Mouse (Mus musculus) mature B cell (primary cell): ENCODE data around the gene Tprgl.

Experiments used
- in situ Hi-C: fragments of 300-500 bp; cut with MboI; formaldehyde crosslinking; loops from 2 replicates; pipeline ENCODE4 v1.14.3; 2019

Gene Tprgl

DNA sequence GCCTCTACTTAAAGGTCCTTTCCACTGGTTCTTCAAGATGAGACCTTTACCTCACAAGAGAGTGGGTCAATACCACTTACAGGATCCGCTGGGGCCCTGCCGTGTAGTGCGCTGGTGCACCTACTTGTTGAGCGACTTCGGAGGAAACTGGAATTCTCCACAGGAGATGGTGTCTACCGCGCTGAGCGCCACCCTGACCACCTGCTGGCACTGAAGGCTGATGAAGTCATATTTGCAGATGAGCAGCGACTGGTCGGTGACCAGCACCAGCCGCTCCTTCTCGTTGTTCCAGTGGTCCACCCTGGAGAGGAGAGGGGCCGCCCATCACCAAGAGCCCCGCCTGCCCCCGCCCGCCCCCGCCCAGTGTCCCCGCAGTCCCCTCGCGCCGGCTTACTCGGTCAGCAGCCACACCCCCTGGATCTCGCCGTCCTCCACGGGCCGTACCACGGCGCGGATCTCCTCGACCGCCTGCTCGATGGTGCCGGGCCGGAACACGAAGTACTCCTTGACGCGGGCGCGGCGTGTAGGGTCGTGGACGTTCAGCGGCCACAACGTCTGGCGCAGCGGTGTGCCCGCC, 417 bp downstream of the Tprgl start:
- in situ Hi-C loops = no loop called here

DNA sequence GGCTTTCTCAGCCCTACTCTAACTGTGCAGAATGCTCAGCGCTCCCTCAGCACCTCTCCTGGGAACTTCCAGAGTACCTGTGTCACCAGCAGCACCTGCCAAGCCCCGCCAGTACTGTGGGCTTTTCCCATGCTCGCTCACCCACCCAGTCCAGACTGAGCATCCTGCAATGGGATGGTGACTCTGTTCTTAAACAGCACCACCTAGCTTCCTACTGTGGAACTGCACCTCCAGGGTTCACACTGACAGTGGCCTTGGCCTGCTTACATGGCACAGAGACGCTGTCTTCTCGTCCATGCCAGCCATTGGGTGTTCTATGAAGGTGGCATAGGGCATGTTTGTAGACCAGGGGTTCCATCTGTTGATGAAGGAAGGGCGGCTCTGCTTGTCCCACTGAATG, 1.5 kb downstream of the Tprgl start:
- in situ Hi-C loops = no loop called here

DNA sequence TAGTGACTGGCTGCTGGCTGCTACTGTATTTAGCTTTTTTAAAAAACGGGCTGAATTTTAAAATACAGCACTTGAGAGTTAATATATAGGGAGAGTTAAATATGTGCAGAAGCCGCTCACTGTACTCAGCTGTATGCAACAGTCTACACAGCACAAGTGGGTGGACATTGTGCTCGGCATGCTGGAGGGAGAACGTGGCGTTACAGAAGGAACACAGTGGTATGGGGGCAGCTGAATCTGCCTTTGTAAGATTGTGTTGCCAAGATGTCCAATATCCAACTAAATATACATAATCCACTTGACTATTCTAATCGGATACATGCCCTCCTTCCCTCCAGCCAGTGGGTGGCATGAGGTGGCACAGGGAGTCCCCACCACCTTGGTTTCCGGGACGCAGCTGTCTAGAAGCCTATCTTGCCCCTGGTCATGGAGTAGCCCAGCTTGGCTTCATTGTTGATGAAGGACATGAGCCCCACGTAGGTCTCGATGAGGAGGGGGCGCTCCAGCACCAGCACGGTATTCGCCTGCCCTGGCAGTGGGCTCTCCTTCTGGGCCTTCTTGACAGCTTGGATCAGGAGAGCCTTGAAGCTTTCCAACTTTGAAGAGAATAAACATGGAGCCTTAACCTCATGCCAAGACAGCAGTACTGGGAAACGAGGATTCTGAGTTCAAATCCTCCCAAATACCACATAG, 2.4 kb downstream of the Tprgl start:
- in situ Hi-C loops = no loop called here

DNA sequence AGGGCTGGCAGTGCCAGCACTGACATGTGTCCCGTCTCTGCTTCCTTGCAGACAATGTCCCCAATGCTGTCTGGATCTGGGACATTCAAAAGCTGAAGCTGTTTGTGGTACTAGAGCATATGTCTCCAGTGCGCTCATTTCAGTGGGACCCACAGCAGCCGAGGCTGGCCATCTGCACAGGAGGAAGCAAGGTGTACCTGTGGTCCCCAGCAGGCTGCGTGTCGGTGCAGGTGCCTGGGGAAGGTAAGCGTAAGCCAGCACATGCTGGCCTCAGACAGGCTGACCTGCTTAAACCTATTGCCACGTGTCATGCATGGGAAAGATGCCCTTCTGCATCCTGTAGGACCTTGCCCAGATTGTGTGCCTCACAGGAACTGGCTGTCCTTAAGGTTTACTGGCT, 4.4 kb downstream of the Tprgl start:
- in situ Hi-C loops = no loop called here

DNA sequence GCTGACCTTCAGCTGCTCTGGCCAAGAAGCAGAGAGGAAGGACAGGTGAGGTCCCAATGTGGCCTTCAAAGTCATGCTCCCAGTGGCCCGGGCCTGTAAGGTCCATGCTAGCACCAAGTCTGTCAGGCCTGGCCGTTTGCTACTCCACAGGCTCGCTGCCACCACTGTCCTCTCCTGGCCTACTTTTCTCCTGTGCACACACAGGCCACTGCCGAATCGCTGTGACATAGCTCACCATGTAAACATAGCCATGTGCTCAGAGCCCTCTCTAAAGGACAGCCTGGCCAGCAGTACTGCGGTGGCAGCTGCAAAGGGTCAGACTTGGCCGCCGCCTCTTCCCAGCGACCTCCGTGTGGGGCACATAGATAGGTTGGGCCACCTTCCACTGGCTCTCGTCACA, 6.4 kb downstream of the Tprgl start:
- in situ Hi-C loops = no loop called here

DNA sequence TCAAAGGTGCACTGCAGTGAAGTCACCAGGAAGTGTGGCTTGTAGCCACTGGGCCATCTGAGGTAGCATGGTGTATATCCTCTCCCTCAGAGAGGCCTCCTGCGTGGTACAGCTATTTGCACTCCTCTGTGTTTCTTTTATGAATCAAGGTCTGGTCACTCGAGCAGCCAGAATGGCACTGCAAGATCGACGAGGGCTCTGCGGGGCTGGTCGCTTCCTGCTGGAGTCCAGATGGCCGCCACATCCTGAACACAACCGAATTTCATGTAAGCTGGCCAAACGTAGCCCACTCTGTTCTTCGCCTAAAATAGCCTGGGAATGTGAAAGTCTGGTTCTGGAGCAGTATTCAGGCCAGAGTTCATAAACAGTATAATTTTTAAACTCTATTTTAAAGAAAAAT, 14.1 kb downstream of the Tprgl start:
- in situ Hi-C loops = no loop called here

DNA sequence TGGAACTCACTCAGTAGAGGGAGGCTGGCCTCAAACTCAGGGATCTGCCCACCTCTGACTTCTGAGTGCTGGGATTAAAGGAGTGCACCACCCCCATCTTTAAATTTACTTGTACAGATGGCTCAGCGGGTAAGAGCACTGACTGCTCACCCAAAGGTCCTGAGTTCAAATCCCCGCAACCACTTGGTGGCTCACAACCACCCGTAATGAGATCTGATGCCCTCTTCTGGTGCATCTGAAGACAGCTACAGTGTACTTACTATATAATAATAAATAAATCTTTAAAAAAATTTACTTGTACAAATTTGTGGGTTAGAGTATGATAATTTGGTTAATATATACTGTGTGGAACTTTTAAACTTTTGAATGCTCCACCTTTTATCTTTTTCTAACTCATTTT, 15.8 kb downstream of the Tprgl start:
- in situ Hi-C loops = no loop called here

DNA sequence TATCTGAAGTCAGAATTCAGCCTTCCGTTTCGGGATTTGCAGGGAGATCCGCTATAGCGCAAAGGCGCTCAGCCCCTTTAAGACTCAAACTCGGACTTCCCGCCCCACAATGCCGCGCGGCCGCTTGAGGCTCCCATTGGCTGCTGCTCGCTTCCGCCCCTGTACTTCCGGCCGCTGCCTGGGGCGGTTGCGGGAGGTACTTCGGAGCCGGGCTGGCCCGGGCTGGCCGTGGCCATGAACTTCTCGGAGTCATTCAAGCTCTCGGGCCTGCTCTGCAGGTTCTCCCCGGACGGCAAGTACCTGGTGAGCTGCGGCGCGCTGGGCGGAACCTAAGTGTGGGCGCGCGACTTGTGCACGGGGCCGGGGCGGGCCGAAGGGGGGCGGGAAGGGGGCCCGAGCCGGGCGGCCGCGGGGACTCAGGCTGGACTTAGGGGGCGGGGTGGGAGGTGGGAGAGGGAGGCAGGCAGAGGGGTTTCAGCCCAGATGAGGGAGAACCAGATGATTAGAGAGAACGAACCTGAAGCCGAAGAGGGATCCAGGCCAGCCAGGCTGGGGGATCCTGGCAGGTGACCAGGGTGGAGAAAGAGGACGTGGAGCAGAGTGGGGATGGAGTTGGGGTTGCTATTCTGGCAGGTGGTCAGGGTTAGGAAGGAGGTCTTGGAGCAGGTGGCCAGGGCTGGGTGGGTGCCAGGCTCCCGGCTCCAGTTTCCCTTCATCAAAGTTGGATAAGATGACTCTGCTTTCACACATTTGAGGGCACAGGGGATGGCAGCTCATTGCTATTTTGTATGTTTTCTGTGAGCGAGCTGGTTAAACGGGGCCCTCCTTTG, 18.0 kb downstream of the Tprgl start, which contains the start of gene Wrap73:
Gene Wrap73, plus strand, starts transcription at position 162 of the 830 bp plus-strand sequence.
- in situ Hi-C loops = no loop called here

DNA sequence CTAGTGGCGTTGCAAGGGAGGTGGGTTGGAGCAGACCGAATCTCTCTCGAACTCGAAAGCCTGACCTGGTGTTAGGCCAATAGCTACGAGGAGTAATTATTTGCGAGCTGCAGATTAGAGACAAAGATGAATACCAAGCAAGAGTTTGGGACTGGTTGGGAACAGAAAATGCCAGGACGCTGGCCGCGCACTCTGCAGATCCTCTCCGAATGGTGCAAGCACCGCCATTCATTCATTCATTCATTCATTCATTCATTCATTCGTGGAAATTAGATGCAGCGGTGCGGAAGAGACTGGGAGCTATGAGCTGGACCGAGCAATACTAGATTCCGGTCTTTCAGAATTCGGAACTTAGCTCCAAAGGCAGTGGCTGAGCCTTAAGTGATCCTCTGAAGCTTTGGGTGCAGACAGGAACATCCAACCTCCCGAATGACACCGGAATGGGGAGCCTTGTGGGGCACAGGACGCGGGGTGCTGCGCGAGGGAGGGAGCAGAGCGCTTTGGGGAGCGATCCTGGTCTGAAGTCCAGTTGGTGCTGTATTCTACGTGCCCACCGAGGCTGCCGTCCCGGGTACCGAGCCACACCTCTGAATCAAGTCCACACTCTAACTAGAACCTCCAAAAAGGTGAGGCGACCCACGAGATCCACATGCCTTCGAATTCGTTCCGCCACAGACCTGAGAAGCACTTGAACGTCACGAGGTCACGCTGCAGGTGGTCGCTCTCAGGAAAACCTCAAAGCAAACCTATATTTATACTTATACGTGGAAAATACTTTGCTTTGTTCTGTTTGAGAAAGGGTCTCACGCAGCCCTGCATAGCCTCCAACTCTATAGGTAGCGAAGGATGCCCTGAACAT, 19.2 kb downstream of the Tprgl start:
- in situ Hi-C loops = no loop called here

DNA sequence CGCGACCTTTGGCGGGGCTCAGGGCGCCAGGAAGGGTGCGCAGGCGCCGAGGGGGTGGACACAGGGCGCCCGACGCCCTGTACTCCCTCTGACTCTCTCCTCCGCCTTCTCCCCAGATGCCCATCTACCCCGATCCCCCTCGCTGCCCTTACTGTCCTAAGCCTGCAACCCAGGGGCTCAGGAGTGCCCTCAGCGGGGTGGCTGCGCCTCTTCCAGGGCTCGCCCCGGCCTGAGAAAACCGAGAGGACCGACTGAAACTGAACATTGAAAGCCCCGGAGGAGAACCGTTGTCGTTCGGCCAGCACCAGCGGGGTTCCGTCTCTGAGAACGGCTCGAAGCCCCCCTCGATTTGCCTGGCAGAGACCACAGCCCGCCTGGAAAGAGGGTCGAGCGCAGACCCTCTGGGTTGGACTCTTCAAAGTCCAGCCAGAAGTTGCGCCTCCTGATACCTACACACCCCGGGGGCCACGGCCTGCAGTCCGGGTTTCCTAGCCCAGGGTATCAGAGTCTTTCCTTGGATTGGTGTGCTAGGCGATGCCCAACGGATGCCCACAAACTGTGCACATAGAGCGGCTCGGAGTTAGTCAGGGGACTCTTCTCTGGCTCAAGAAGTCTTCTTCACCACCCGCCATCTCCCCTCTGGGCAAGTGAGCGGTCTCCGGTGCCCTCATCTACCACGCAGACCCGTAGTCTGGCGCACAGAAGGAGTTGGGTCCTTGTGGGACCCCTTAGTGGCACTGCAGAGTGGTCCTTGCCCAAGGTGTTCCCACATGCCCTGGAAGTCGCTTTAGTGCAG, 20.1 kb downstream of the Tprgl start:
- in situ Hi-C loops = no loop called here

DNA sequence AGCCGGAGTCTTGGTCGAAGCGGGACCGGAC, 20.5 kb downstream of the Tprgl start, which contains the start of gene Trp73:
Gene Trp73, minus strand, starts transcription at position 27 of the 31 bp plus-strand sequence.
- in situ Hi-C loops = no loop called here

DNA sequence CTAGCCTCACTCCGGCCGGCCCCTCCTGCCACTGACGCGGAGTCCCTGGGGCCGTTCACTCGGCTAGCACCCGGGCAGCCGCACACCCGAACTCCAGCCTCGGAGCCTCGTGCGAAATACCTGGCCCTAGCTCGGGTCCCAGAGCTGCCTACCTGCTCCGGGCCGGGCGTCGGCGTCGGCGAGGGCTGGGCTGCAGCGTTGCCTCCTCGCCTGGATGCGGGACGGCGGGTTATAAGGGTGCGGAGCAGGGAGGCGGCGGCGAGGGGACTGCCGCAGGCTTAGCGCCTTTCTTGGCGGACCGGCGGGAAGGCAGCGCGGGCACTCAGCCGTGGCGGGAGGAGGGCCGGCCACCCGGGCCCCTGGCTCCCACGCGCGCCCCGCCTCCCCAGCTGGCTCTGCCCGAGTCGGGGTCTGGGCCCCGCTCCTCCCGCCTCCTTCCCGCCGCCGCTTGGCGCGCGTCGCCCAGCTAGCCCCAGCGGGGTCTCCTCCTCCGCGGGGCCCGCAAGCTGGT, 20.7 kb downstream of the Tprgl start:
- in situ Hi-C loops = no loop called here

DNA sequence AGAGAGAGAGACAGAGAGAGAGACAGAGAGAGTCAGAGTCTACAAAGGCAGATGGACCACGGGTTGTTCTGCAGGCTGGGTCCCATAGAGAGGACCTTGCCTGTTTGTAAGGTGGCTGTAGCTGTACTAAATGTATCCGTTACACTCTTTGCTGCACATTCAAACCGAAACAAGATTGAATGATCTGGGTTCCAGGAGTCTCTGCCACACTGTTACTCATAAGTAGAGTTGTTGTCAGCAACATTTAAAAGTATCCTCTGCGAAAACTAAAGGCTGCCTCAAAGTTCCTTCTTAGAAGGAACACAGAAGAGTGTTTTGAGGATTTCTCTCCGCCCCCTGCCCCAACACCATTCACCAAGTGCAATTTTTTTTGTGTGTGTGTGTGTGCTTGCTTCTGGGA, 23.3 kb downstream of the Tprgl start:
- in situ Hi-C loops = no loop called here

DNA sequence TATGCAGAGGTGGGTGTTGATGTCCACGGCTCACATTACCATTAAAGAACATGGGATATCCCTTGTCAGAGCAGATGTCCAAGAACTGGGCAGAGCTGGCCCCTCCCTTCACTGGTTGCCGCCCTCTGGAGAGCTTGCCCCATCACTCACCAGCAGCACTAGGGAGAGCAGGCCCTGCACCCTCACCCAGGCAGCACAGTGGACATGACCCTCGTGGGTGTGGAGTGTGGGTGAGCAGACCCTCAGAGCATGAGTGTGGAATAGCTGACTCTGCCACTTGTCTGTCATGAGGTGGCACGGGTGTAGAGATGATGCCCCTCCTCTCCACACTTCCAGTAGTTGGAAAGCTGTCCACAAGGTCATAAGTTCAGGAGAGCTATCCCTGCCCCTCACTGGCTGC, 25.7 kb downstream of the Tprgl start:
- in situ Hi-C loops = no loop called here

DNA sequence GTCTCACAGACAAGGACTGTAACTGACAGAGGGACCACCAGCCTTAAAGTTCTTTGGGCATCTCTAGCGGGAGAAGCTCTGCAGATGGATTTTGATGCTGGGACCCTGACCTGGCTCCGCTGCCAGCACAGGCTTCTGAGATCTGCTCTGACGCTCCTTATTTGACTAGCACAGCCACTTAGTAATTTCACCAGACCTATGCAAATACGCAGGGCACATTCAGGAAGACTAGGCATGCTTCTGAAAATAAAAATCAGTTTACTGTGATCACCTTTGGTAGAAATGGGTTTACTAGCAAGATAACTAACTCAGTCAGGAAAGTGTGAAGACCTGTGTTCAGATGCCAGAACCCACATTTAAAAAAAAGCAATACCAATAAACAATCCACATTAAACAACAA, 28.6 kb downstream of the Tprgl start:
- in situ Hi-C loops = no loop called here

DNA sequence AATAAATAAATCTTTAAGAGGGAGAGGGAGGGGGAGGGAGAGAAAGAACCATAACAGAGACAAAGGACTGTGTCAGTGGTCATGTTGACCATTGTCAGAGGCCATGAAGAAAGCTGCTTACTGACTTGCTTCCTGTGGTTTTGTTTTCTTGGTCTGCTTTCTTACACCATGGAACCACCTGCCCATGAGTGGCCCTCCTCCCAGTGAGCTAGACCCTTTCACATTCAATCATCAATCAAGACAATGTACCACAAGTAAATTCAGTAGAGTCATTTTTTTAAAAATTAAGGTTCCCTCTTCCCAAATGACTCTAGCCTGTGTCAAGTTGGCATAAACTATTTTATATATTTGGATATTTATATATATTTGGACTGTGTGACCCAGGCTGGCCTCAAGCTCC, 30.5 kb downstream of the Tprgl start:
- in situ Hi-C loops = no loop called here

DNA sequence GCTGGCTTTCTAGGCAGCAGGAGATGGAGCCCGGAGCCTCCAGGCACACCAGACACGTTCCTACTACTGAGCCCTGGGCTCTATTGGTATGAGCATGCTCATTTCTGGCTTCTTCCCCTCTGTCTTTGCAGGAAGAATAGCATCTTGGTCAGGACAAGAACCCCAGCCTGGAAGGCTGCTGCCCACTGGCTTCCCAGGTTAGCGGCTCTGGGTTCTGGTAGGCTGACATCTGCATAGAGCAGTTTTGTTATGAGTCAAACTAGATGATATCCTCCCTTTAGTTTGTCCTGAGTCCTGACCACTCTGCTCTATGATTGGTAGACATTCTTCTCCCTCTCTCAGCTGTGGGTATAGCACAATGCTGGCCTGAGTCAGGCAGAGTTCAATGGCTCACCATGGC, 33.2 kb downstream of the Tprgl start:
- in situ Hi-C loops = no loop called here

DNA sequence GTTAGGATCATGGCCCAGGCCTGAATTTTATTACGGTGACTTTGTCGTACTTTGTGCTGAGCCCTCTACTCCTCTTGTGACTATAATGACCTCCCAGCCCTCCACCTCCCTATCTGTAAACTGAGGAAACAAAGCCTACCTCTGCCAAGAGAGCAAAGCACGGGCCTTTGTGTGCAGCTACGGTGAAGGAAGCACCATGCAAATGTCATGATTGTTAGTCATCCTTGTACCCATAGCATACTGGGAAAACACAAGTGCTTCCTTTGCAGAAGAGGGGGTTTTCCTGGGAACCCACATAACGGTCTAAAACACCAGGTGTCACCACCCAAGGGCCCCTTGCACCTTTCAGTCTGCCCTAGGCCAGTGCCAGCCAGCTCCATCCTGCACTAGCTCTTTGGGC, 35.3 kb downstream of the Tprgl start:
- in situ Hi-C loops = no loop called here

DNA sequence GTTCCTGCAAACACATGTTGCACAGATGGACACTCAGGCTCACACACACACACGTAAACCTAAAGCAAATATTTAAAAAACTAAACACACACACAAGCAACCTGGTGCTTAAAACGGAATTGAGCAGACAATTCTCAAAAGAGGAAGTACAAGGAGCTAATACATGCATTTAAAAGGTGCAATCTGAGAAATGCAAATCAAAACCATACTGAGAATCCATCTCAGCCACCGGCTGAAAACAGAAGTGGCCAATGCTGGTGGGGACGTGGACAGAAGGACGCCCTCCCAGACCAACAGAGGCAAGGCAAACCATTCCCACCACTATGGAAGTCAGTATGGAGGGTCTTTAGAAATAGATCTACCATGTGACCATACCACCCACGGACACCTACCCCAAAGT, 36.9 kb downstream of the Tprgl start:
- in situ Hi-C loops = no loop called here

DNA sequence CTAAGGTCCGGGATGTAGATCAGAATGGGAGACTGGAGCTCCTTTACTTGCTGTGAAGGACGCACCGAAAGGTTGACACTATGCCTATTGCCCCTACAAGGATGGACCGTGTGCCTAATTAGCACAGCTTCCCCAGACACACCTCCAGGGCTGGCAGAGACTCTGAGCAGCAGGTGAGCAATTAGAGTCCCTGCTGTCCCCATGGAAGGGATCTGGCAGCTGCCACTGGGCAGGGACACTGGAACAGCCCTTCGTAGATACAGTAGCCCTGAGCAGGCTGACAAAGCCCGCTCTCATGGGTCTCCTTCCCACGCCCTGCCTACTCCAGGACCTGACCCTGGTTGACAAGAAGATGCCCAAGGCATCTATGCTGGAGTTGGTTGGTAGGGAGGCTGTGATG, 38.1 kb downstream of the Tprgl start:
- in situ Hi-C loops = no loop called here

DNA sequence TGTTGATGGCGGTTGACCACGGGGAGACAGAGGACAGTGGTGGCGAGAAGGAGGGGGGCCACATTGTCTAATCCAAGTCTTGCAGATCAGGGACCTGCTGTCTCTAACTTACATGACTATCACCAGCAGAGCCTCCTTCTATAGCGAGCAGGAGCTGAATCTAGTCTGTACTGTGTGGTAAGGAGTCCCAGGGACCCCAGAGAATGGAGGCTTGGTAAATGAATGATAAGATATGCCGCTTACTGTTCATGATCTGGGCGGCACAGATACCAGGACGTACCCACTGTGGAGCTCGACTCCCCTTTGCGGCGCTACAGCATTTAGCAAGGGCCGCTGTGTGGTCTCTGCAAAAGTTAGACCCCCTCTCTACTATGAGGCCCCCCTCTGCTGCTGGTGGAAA, 38.7 kb downstream of the Tprgl start:
- in situ Hi-C loops = no loop called here

DNA sequence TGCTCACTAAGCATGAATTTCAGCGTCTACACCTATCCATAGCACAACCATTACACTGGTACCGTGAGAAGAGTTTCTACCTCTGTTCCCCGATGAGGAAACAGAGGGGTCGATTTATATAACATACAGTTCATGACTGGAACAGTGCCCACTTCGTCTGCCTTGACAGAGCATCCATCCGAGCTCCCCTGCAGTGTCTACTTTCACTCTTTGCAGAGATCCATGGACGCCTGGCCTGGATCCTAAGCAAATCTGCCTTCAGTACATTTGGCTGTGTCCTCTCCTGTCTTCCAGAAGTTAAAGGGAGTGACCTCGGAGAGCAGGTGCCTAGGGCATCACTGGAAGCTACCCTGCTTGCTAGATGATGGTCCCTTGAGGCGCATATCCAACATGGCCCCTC, 41.3 kb downstream of the Tprgl start:
- in situ Hi-C loops = no loop called here
